Mouse (Mus musculus) CD4-positive naive resting alpha-beta T cell, adult 57 days (primary cell): Measurements from ENCODE around the gene Ipo8. TPM values are rescaled to one million over a fixed set of nuclear protein-coding genes. Genes with fewer than 3 reads are reported as not detected.

Experiments used
- total RNA-seq: library from RNA; stranded (reverse); gene quantifications from one replicate; pipeline ENCODE4 v1.2.4, GENCODE M21; 2023

Gene Ipo8
- 47.9 TPM for total RNA-seq

DNA sequence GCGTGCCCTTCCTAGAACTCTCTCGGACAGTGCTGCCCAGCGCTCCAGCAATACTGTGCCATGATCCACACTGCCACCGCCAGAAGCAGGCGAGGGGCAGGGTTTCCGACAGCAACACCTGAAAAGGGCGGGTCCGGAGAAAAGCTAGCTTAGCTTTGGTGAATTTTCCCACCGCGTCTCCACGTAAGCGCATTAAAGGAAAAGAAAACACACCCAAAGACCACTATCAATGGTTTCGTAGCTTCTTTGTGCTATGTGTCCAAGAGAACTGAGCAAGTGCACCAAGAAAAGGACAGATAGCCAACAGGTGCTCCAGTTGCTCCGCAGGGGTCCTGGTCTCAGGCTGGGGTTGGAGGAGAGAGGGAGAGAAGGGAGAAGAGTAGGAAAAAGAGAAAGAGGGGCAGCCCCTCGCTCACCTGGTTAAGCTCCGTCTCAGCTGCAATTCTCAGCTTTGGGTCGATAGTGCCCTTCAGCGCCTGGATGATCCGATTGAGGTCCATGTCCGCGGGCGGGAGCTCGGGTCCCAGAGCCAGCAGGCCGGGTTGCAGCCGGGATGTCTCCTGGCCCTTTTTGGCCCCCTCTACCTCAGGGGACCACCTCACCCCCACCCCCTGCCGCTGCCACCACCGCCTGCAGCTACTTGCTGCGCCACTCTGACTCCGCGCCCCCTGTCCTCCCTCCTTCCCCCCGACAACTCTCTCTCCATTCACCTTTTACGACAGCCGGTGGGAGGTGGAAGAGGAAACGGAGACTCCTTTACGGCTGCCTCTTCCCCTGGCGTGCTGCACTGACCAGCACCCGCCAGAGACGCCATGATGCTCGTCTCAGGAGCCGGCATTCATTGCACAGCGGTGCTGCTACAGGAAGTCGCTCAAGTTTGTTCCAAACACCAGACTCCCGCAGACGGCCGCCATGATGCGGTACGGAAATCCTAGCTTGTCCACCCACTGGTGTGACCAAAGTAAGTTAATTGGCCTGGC is at the start of gene Ipo8:
Gene Ipo8 (minus strand): TSS at position 720 of the 980 bp plus-strand sequence.

Other genes with a start within 250 kb of the Ipo8 start
- 14.8 TPM for gene Caprin2, start 64.8 kb upstream of the Ipo8 start, total RNA-seq
- gene Sinhcaf, start 115.0 kb upstream of the Ipo8 start, total RNA-seq, result 67.6 TPM